ENCODE assay signal across 10 mouse cellular contexts in genomic region chr8:73930344-73930743, GRCm38 (mm10).
DNase-seq lines count a peak whose midpoint lies in the region.
"Had no signal": no experiment of that assay in that cellular context is flagged by ENCODE, and none has a peak within 500 bp of the region (broad histone marks: within the 10 kb centered on the region; RNA-seq: fewer than 3 reads in every experiment).

No protein-coding gene starts in this region.

- peak; percentile 15 to 24 for DNase-seq in cerebellum, postnatal 14 days
- no peak for DNase-seq in cerebellum, postnatal 4 days (ENCODE audit: low spot score in 2 of 2)
- DNase-seq in layer of hippocampus, adult 18-20 months (ENCODE audit: low spot score in 2 of 2), result peak; percentile 20 to 22
- DNase-seq in layer of hippocampus, postnatal 10 days (ENCODE audit: low spot score in 2 of 2), result no peak
- DNase-seq in left cerebral cortex, postnatal 25 days (ENCODE audit: low spot score in 2 of 2), result peak; percentile 4 to 50
- DNase-seq in right cerebral cortex, postnatal 4 days, result peak; percentile 5
- no peak for DNase-seq in thymus, adult 18-20 months
- DNase-seq in ovary, postnatal 36 days (ENCODE audit: low spot score), result no peak
- DNase-seq: adrenal gland, postnatal 25 days; lung, adult 2 months had no signal

- intact Hi-C loops in left cerebral cortex, postnatal 25 days (cut with DNase I), result no loop called here

Comparison
In these comparisons a context has a peak if more than half of its experiments do, and no peak if none do; other contexts are left out.
1. DNase-seq: peak in cerebellum, postnatal 14 days (2 of 2), layer of hippocampus, adult 18-20 months (2 of 2), left cerebral cortex, postnatal 25 days (2 of 2) and right cerebral cortex, postnatal 4 days (single experiment); none in cerebellum, postnatal 4 days (0 of 2), layer of hippocampus, postnatal 10 days (0 of 2), thymus, adult 18-20 months (0 of 2) and ovary, postnatal 36 days (single experiment).